Mouse (Mus musculus) adrenal gland, adult 2 months (tissue): ENCODE measurements at regions not wholly inside any gene's neighbourhood (a gene's known extent, or its start where the extent isn't known, plus 50 kb on each side); places are given as distances from the start of the nearest gene placed in this dataset.

ENCODE experiments used
- DNase-seq: peaks from one replicate; pipeline ENCODE4 v3.0.0; 2021

DNA sequence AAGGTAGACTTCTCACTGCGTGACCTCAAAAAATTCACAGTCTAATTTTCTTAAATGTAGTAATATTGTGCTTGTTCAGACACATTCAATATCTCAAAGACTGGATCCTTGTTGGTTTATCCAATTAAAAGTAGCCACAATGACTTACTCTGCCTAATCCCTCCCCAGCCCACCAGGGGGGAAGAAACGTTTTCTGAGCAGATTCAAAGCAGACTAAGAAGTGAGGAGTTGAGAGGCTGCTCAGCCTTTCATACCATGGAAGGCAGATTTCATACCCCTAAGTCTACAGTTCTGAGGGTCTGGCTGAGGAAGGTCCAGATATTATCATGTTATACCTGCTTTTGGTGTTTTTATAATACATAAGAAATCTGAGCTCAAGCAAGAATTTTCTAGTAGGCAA is 604.7 kb downstream of the Rps29 start:
- no peak for DNase-seq

DNA sequence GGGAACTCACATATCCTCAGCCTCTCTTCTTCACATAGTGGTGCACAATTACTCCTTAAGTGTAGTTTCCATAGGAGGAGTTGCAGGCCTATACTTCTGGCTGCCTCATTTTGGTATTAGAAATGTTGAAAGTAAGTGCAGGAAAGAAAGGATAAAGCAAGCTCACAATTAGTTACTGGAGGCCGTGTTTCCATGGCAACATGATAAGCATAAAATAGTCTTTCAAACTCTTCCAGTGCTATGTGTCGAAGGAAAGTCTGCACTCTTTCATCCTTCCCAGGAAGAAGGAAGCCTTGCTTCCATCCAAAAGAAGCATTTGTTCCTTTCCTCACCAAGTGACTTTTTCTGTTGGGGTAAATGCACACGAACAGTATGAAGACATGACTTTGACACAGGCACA is 617.2 kb downstream of the Rps29 start:
- DNase-seq, result no peak

DNA sequence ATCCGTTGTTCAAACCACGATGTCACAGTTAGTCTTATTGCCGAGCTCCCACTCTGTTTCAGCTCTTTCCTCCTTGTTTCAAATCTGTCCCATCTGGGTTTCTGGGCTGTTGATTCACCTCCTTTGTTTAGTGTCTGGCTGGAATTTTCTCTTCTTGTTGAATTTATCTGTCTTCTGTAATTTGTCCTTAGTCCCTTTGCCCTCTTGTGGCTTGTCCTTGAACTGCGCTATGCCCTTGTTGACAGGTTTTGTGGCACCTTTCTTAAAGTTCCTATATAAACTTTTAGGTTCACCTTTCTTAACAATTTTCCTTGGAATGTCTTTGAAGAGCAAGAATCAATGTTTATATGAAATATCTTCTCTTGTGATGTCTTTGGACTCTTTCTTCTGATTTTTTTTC is 658.2 kb downstream of the Rps29 start:
- no peak for DNase-seq

DNA sequence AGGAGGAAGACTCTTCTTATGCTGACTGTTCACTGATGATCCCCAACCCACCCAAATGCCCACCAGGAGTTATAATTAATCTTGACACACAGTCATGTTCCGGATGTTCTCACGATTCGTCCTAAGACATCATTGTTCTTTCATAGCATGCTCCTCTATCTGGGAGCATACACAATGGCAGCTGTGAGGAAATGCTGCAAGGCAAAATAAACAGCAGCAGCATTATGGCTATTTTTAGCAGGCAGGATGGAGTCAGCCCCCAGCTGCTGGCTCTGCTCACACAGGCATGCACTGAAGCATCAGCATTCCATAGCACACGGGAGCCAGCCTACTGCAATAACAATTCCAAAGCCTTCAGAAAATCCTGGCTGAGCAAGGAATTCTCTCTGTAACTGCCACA is 696.0 kb downstream of the Rps29 start:
- no peak for DNase-seq

DNA sequence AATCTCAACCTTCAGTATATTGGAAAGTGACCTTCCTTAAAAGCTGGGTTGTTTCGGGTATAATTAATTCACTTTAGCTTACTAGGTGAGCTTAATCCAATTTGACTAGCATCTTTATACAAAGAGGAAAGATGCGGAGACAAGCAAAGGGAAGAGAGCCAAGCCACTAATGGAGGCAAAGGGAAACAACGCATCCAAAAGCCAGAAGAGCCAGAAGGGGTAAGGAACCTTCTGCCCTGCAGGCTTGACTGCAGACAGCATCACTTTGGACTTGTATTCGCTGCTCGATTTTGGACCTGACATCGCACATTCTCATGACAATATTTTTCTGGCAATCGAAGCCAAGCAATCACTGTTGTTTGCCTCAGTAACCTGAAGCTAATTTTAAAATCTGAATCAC is 700.8 kb downstream of the Rps29 start:
- DNase-seq, result no peak

DNA sequence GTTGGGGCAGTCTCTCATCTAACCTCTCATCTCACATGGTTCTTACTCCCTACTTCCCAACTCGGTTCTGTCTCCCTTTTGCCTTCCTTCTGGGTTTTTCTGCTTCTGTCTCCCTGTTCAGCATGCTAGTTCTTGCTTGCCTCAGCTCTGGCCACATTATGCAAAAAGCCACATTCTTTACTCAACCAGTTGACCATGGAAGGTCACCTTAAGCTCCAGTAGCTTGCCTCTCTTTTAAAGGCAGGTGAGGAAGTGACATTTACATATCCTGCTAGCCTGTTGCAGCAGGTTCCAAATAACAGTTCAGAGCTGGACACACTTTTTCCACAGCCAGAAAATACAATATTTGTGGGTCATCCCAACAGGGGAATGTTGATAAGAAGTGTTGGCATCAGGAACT is 732.4 kb downstream of the Rps29 start:
- no peak for DNase-seq

DNA sequence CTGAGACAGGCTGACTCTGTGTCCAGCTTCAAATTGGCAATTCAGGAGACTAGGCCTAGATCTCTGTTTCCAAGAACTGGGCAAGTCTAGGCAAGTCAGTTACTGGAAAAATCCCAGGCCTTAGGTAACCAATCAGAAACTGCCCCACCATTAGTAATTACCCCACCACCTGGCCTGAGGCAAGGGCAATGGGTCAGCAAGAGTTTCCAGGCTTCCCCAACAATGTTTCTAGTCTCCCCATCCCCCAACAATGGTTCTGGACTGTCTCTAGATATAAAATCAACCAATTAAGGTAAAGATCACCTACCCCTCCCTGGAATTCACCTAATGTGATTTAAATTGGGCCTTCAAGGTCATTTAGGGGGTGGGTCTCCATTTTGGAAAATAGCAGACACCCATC is 734.0 kb downstream of the Rps29 start:
- no peak for DNase-seq
